Mouse (Mus musculus) brain, embryonic 14.5 days (tissue): Measurements from ENCODE around the gene Spsb1. TPM values are rescaled to one million over a fixed set of nuclear protein-coding genes. Genes with fewer than 3 reads are reported as not detected.
A peak's percentile ranks its signal among the peaks of the same experiment; 100 is the strongest.

Experiments used
- DNase-seq: peaks from one replicate; pipeline ENCODE4 v3.0.0-alpha.2; 2011; ENCODE audit warnings: low read depth
- CTCF ChIP-seq: fragments of 200-500 bp; IDR thresholded peaks from 2 replicates; pipeline ENCODE4 v1.5.1; 2012; ENCODE audit warnings: inconsistent platforms, mild to moderate bottlenecking, moderate library complexity, borderline replicate concordance; ENCODE audit not compliant: insufficient read depth, insufficient read length; ENCODE audit errors: extremely low read depth
- POLR2A ChIP-seq: fragments of 200-500 bp; IDR thresholded peaks from 2 replicates; pipeline ENCODE4 v1.6.1; 2012; ENCODE audit warnings: mild to moderate bottlenecking, inconsistent platforms, borderline replicate concordance; ENCODE audit not compliant: poor library complexity, insufficient read depth, insufficient read length, severe bottlenecking; ENCODE audit errors: extremely low read depth
- polyA plus RNA-seq: library from polyadenylated mRNA; depleted of rRNA; stranded (reverse); fragments of >200 nt; gene quantifications from 2 replicates; pipeline ENCODE4 v1.2.3, GENCODE M21; 2012

Gene Spsb1
- polyA plus RNA-seq, 1 experiment = 6.4 TPM

DNA sequence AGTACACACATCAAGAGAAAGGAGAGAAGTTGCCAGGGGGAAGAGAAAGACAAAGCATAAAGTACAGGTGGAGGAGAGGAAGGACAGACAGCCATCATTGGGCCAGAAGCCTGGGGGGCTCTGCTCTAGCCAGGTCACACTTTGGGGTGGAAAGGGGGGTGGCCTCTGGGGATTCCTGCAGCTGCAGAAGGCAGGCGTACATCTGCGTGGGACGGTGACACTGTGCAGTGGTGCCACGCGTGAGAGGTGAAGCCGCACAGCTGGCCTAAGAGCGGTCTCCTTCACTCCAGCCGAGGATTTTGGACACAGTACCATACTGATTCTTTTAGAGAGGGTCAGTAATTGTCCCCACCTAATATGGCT lies 37.8 kb upstream of the Spsb1 start:
- DNase-seq = no peak
- TF ChIP-seq POLR2A = no peak
- no peak for TF ChIP-seq CTCF

- DNase-seq = no peak
- TF ChIP-seq CTCF (no peak), POLR2A (no peak)
Measured at GRCm38 (mm10) chr4:149991755-149992669, 37.2 kb upstream of the Spsb1 start.

- peak; percentile 17 for DNase-seq
- no peak for TF ChIP-seq CTCF
- no peak for TF ChIP-seq POLR2A
Measured at GRCm38 (mm10) chr4:149990954-149991633, 36.3 kb upstream of the Spsb1 start.

GRCm38 (mm10) chr4:149990212-149990953 lies 35.5 kb upstream of the Spsb1 start:
- peak; percentile 89 for DNase-seq
- TF ChIP-seq CTCF (no peak), POLR2A (no peak)

DNA sequence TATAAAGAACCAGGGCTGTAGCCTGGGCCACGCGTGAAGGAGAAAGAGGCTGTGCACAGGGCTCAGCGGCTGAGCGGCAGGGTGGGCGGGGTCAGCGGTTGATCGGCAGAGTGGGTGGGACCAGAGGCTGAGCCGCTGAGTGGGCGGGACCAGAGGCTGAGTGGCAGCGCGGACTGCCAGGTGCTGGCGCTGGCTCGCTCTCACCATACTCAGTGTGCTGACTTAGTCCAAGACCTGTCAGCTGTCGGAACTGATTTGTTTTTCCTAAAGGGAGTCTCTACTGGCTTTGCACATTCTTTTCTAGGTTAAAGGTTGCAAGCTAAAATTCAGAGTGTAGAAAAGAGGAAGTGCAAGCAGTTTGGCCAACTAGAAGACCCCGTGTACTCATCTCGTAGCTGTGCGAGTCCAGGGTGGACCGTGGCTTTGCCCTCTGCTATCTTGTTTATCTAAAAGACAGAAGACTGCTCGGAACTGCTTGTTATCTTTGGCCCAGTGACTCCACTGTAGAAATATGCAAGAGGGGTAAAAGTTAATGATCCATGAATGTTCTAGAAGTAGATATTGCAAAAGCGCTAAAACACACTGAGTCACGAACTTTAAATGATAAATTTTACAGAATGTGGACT lies 34.2 kb upstream of the Spsb1 start:
- peak; percentile 94 for DNase-seq
- TF ChIP-seq POLR2A = no peak
- no peak for TF ChIP-seq CTCF

DNA sequence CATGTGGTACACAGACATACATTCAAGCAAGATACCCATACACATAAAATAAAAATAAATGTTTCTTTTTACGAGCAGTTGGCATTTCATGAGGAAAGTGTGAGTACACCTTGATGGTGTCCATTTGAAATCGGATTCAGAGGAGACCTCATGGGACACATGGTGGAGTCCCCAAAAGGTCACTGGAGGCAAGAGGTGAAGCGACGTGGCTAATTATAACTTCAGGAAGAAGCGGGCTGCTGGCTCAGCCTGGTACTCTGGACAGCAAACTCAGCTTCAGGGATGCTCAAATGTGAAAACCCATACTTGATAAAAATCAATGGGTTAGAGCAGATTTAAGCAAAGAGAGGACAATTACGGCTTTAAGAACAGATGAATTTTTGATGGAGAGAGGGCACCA lies 33.5 kb upstream of the Spsb1 start:
- TF ChIP-seq POLR2A (no peak), CTCF (no peak)
- DNase-seq = no peak

- TF ChIP-seq POLR2A = no peak
- TF ChIP-seq CTCF = no peak
- no peak for DNase-seq
Measured at GRCm38 (mm10) chr4:149986671-149987417, 32.0 kb upstream of the Spsb1 start.

DNA sequence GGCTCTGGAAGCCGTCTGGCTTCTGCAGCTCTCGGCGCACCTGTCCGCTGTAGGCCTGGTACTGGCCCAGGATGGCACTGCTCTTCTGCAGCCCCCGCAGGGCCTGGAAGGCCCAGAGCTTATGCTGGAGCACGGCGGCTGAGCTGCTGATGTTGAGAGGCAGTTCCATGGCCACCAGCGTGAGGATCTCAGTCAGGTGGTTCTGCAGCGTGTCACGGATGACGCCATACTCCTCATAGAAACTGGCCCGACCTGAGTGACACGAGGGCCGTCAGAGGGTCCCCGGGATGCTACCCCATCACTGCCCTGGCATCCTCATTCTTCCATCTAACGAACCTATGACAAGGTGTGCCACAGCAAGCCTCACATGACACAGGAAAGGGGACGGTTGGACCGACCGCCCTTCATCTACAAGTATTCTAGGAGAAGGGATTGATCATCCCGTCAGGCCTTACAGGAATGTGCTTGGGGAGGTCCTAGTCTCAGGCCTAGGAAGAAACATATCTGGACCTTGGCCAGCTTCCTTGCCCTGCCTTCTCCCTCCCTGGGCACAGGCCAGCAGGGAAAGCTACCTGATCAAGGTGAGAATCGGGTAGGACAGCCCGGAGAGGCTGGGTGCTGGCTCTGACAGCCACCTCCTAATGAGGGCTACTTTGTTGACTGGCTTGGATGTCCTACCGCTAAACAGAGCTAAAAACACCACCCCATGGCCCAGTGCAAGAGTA lies 29.2 kb upstream of the Spsb1 start:
- TF ChIP-seq POLR2A = no peak
- TF ChIP-seq CTCF = no peak
- no peak for DNase-seq

DNA sequence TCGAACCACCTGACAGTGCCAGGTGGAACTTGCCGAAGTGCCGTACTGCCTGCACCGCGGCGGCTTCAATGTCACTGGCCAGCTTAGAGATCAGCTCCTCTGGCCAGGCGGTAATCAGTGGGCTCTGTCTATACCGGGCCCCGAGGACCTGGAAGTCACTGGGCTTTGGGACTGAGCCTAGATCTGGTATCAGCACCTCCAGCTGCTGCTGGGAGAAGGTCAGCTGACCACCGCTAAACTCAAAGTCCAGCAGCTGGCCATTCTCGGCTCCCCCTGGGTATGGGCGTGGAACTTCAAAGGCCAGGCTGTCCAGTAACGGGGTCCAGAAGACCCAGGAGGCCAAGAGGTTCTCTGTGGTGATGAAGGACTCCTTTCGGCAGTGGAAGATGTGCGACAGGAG lies 27.3 kb upstream of the Spsb1 start:
- TF ChIP-seq POLR2A = no peak
- TF ChIP-seq CTCF = no peak
- no peak for DNase-seq

- DNase-seq = peak; percentile 90
- TF ChIP-seq POLR2A (no peak), CTCF (peak; percentile 96)
Measured at GRCm38 (mm10) chr4:149979819-149980308, 25.0 kb upstream of the Spsb1 start.

DNA sequence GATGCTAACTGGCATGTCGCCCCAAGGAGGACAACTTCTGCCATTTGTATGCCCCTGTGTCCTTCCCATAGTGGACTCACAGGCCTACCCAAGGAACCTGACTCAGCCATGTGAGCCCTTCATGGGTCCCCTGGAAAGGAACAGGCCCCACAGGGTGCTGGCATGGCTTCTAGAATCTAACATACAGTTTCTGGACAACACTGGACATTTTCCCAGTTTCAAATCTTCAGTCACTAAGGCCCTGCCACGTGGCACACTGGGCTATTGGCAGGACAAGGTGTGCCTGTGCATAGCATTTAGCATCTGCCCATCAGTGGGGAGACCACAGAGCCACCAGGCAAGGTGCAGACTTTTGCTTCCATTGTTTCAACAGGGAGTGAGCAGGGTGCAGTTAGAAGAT lies 24.0 kb upstream of the Spsb1 start:
- DNase-seq = no peak
- TF ChIP-seq CTCF (no peak), POLR2A (no peak)
